ENCODE assay signal across 14 mouse cellular contexts in the genomic region with DNA sequence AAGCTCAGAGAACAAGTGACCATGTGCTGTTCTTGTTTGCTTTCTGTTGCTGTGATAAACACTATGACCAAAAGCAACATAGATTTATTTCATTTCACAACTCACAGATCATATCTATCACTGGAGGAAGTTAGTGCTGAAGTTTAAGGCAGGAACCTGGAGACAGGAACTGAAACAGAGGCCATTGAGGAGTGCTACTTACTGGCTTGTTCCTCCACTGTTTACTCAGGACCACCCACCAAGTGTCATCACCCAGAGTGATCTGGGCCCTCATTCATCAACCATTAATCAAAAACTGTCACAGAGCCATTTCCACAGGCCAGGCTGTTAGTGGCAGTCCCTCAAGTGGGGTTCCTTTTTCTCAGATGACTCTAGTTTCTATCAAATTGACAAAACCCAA.
"Had no signal": no experiment of that assay in that cellular context is flagged by ENCODE, and none has a peak within 500 bp of the region (broad histone marks: within the 10 kb centered on the region; RNA-seq: fewer than 3 reads in every experiment).

No protein-coding gene starts in this region.

- H3K4me1 ChIP-seq: limb, embryonic 10.5 days; liver, embryonic 15.5 days; midbrain, embryonic 12.5 days; stomach, embryonic 15.5 days had no signal

- H3K36me3 ChIP-seq: limb, embryonic 10.5 days; liver, embryonic 15.5 days; midbrain, embryonic 12.5 days; stomach, embryonic 15.5 days had no signal

- H3K9ac ChIP-seq: liver, embryonic 15.5 days; midbrain, embryonic 12.5 days; stomach, embryonic 15.5 days had no signal

- H3K27ac ChIP-seq: left cerebral cortex, adult 2 months; limb, embryonic 10.5 days; liver, embryonic 15.5 days; midbrain, embryonic 12.5 days; stomach, embryonic 15.5 days had no signal

- ATAC-seq: lung, postnatal 0 days; midbrain, embryonic 16.5 days had no signal

- DNase-seq: kidney, adult 18-20 months; kidney, postnatal 25 days; lung, adult 2 months; lung, postnatal 36 days; right cerebral cortex, postnatal 14 days; thymus, postnatal 36 days had no signal

- H3K27me3 ChIP-seq: liver, embryonic 15.5 days; stomach, embryonic 15.5 days had no signal

- H3K4me2 ChIP-seq: liver, embryonic 11.5 days; liver, embryonic 15.5 days; midbrain, embryonic 12.5 days; stomach, embryonic 15.5 days had no signal

- H3K9me3 ChIP-seq: limb, embryonic 10.5 days; liver, embryonic 15.5 days; midbrain, embryonic 12.5 days; stomach, embryonic 15.5 days had no signal

- H3K4me3 ChIP-seq: left cerebral cortex, adult 2 months; limb, embryonic 10.5 days; liver, embryonic 15.5 days; midbrain, embryonic 12.5 days; stomach, embryonic 15.5 days had no signal
